Mouse (Mus musculus) heart, adult 2 months (tissue): ENCODE measurements around the gene Fstl1. TPM values are rescaled to one million over a fixed set of nuclear protein-coding genes. Genes with fewer than 3 reads are reported as not detected.

Experiments used
- DNase-seq, 2 experiments: peaks; one replicate each; pipeline ENCODE4 v3.0.0; 2021
- H3K27ac ChIP-seq: fragments of 200-600 bp; 2 replicates; pipeline ENCODE4 v1.8.1; 2022
- H3K27me3 ChIP-seq: fragments of 200-500 bp; 2 replicates; pipeline ENCODE4 v1.6.1; 2012; ENCODE audit warnings: mild to moderate bottlenecking, low read length, inconsistent platforms, mixed read lengths; ENCODE audit not compliant: control insufficient read depth, insufficient read depth
- H3K36me3 ChIP-seq: fragments of 200-500 bp; 2 replicates; pipeline ENCODE4 v1.6.1; 2012; ENCODE audit warnings: low read length, inconsistent platforms; ENCODE audit not compliant: control insufficient read depth, insufficient read depth
- H3K4me1 ChIP-seq: fragments of 200-500 bp; 2 replicates; pipeline ENCODE4 v1.6.1; 2011; ENCODE audit warnings: low read length; ENCODE audit not compliant: control insufficient read depth, insufficient read depth
- H3K4me3 ChIP-seq: fragments of 200-600 bp; 2 replicates; pipeline ENCODE4 v1.8.1; 2022
- H3K79me2 ChIP-seq: fragments of 200-500 bp; replicated peaks from 2 replicates; pipeline ENCODE4 v1.6.1; 2012; ENCODE audit warnings: mild to moderate bottlenecking, inconsistent platforms, low read length, moderate library complexity, mixed read lengths; ENCODE audit not compliant: control insufficient read depth, insufficient read depth
- H3K9ac ChIP-seq: fragments of 200-500 bp; 2 replicates; pipeline ENCODE4 v1.6.1; 2012; ENCODE audit warnings: low read depth, mild to moderate bottlenecking, control low read depth, inconsistent platforms, low read length, mixed read lengths
- CTCF ChIP-seq: fragments of 200-600 bp; IDR thresholded peaks from 2 replicates; pipeline ENCODE4 v1.8.1; 2022; ENCODE audit warnings: antibody characterized with exemption, mild to moderate bottlenecking, moderate library complexity
- EP300 ChIP-seq: fragments of 200-500 bp; IDR thresholded peaks from 2 replicates; pipeline ENCODE4 v1.6.1; 2011; ENCODE audit warnings: low read depth, low read length, control low read depth; ENCODE audit not compliant: insufficient read depth
- POLR2A ChIP-seq: fragments of 200-500 bp; IDR thresholded peaks from 2 replicates; pipeline ENCODE4 v1.6.1; 2011; ENCODE audit warnings: mild to moderate bottlenecking, low read depth, low read length, control low read depth; ENCODE audit not compliant: insufficient read depth
- WGBS: fragments of 180-500 bp; shearing (Covaris S2); methylation state at CpG from one replicate; pipeline ENCODE4 v1.1.7; 2018; 5-methylcytosine and 5-hydroxymethylcytosine counted together
- intact Hi-C: fragments of 180-260 bp; cut with DNase I; formaldehyde crosslinking; loops from one replicate; pipeline ENCODE4 v1.15.1; 2025
- polyA plus RNA-seq: library from polyadenylated mRNA; depleted of rRNA; stranded (reverse); fragments of >200 nt; gene quantifications from 2 replicates; pipeline ENCODE4 v1.2.3, GENCODE M21; 2012
- total RNA-seq, 2 experiments: library from RNA; stranded (reverse); gene quantifications; 2 replicates each; pipeline ENCODE4 v1.2.3; 2021

Fstl1 gene
- total and polyA plus RNA-seq, 3 experiments: 39.7 to 57.6 (median 43.6) TPM

- H3K4me1 ChIP-seq: peaks cover 5% of the 10 kb centered on the region
- TF ChIP-seq POLR2A: no peak
- TF ChIP-seq CTCF: no peak
- TF ChIP-seq EP300: no peak
- no peak overlapping the region for H3K9ac ChIP-seq
- no peaks in the 10 kb centered on the region; the same call in 1 of the 2 replicates for H3K36me3 ChIP-seq
- WGBS: 48% methylated on average over 7 of the region's 7 CpGs
- intact Hi-C loops: no loop called here
- H3K27me3 ChIP-seq: no peaks in the 10 kb centered on the region
- no peak overlapping the region for H3K4me3 ChIP-seq
- no peaks in the 10 kb centered on the region for H3K79me2 ChIP-seq
- DNase-seq: peak in 1 of 2 experiments; percentile 32
- peak overlapping the region; percentile 15; the same call in 1 of the 2 replicates for H3K27ac ChIP-seq
Measured at GRCm38 (mm10) chr16:37732023-37732761, 44.5 kb upstream of the Fstl1 start.

GRCm38 (mm10) chr16:37740076-37740475 lies 36.6 kb upstream of the Fstl1 start:
- no peak for DNase-seq
- intact Hi-C loops: no loop called here
- TF ChIP-seq EP300 (no peak), CTCF (no peak), POLR2A (no peak)
- Histone ChIP-seq H3K79me2 (no peaks in the 10 kb centered on the region), H3K36me3 (no peaks in the 10 kb centered on the region), H3K27me3 (no peaks in the 10 kb centered on the region), H3K4me1 (no peaks in the 10 kb centered on the region; the same call in 1 of the 2 replicates), H3K4me3 (no peak overlapping the region), H3K9ac (no peak overlapping the region), H3K27ac (no peak overlapping the region)
- 92% methylated on average over 2 of the region's 2 CpGs for WGBS

- Histone ChIP-seq H3K4me1 (no peaks in the 10 kb centered on the region; the same call in 1 of the 2 replicates), H3K27ac (no peak overlapping the region), H3K27me3 (no peaks in the 10 kb centered on the region), H3K9ac (no peak overlapping the region), H3K79me2 (no peaks in the 10 kb centered on the region), H3K4me3 (no peak overlapping the region), H3K36me3 (no peaks in the 10 kb centered on the region)
- TF ChIP-seq EP300: no peak
- no peak for TF ChIP-seq POLR2A
- no peak for TF ChIP-seq CTCF
- intact Hi-C loops: no loop called here
- WGBS: 54% methylated on average over 4 of the region's 4 CpGs
- no peak for DNase-seq
Measured at GRCm38 (mm10) chr16:37742266-37742665, 34.4 kb upstream of the Fstl1 start.

- H3K9ac ChIP-seq: no peak overlapping the region
- no peak overlapping the region for H3K4me3 ChIP-seq
- no peaks in the 10 kb centered on the region for H3K79me2 ChIP-seq
- H3K36me3 ChIP-seq: peaks cover 4% of the 10 kb centered on the region; the same call in 1 of the 2 replicates
- TF ChIP-seq CTCF: no peak
- TF ChIP-seq EP300: no peak
- TF ChIP-seq POLR2A: no peak
- H3K27ac ChIP-seq: no peak overlapping the region
- peak in 1 of 2 experiments; percentile 50 for DNase-seq
- intact Hi-C loops: no loop called here
- H3K4me1 ChIP-seq: peaks cover 2% of the 10 kb centered on the region
- H3K27me3 ChIP-seq: no peaks in the 10 kb centered on the region
- WGBS: 36% methylated on average over 2 of the region's 2 CpGs
Measured at GRCm38 (mm10) chr16:37752876-37753275, 23.8 kb upstream of the Fstl1 start.

- Histone ChIP-seq H3K4me1 (peaks cover 2% of the 10 kb centered on the region), H3K9ac (no peak overlapping the region), H3K79me2 (no peaks in the 10 kb centered on the region), H3K27me3 (no peaks in the 10 kb centered on the region), H3K36me3 (peaks cover 4% of the 10 kb centered on the region; the same call in 1 of the 2 replicates), H3K4me3 (no peak overlapping the region), H3K27ac (peak overlapping the region; percentile 29; the same call in 1 of the 2 replicates)
- no peak for TF ChIP-seq EP300
- TF ChIP-seq CTCF: no peak
- TF ChIP-seq POLR2A: no peak
- no peak for DNase-seq
- intact Hi-C loops: no loop called here
- WGBS: 94% methylated on average over 1 of the region's 1 CpGs
Measured at GRCm38 (mm10) chr16:37753809-37754208, 22.9 kb upstream of the Fstl1 start.

- Histone ChIP-seq H3K36me3 (peaks cover 4% of the 10 kb centered on the region; the same call in 1 of the 2 replicates), H3K79me2 (no peaks in the 10 kb centered on the region), H3K27ac (peak overlapping the region; percentile 29), H3K9ac (no peak overlapping the region), H3K4me1 (peaks cover 2% of the 10 kb centered on the region), H3K4me3 (no peak overlapping the region), H3K27me3 (no peaks in the 10 kb centered on the region)
- WGBS: 18% methylated on average over 4 of the region's 4 CpGs
- DNase-seq: peak in 1 of 2 experiments; percentile 44
- intact Hi-C loops: no loop called here
- TF ChIP-seq EP300: no peak
- no peak for TF ChIP-seq CTCF
- TF ChIP-seq POLR2A: no peak
Measured at GRCm38 (mm10) chr16:37754483-37754882, 22.2 kb upstream of the Fstl1 start.
